ENCODE assay signal across 21 mouse cellular contexts in the genomic region with DNA sequence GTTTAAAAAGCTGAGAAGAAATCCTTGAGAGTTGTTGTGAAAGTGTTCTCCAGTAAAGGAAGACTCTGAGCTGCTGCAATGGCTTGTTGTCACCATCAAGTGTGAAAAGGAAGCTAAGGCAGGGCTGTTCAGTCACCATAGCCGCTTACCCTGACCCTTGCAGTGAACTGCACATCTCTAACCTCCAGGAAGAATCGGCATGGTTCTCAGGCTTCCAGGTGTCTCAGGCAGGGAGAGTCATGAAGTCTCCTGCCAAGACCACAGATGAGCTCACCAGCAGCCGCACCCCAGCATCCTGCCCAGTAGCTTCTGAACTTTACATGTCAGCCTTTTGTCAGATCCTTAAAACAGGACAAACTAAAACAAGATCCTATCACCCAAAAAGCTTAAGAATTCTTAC. TPM values are rescaled to one million over a fixed set of nuclear protein-coding genes. Genes with fewer than 3 reads are reported as not detected.
DNase-seq lines count a peak whose midpoint lies in the region; ATAC-seq and TF ChIP-seq lines count a peak whose summit lies in the region.
"Had no signal": no experiment of that assay in that cellular context is flagged by ENCODE, and none has a peak within 500 bp of the region (broad histone marks: within the 10 kb centered on the region; RNA-seq: fewer than 3 reads in every experiment).

No protein-coding gene starts in this region.

- no peak overlapping the region for H3K4me3 ChIP-seq in heart, adult 2 months
- H3K4me3 ChIP-seq: embryonic facial prominence, embryonic 15.5 days; left cerebral cortex, adult 2 months; midbrain, embryonic 13.5 days; neural tube, embryonic 13.5 days had no signal

- H3K79me2 ChIP-seq in heart, adult 2 months (replicated peaks; ENCODE audit: control insufficient read depth, insufficient read depth, low read length) = no peaks in the 10 kb centered on the region

- intact Hi-C loops in heart, adult 2 months (cut with DNase I) = no loop called here
- intact Hi-C loops in heart, postnatal 36 days (cut with DNase I) = no loop called here

- DNase-seq in heart, adult 2 months = peak; percentile 42 to 46
- DNase-seq in heart, postnatal 36 days = no peak
- DNase-seq in kidney, postnatal 10 days = peak; percentile 33
- DNase-seq in kidney, adult 18-20 months = no peak
- DNase-seq in cerebellum, adult 9-11 months = no peak
- DNase-seq in liver = no peak
- DNase-seq: adrenal gland, postnatal 25 days; cerebellum, adult 11 months; cerebellum, postnatal 14 days; kidney, adult 9 months; kidney, postnatal 36 days; left cerebral cortex, postnatal 4 days; lung, adult 18-20 months had no signal

- peaks cover 14% of the 10 kb centered on the region for H3K4me1 ChIP-seq in heart, adult 2 months (ENCODE audit: control insufficient read depth, insufficient read depth, low read length)
- H3K4me1 ChIP-seq: midbrain, embryonic 13.5 days; neural tube, embryonic 13.5 days had no signal

- TF ChIP-seq CTCF in heart, adult 2 months (IDR thresholded peaks at IDR 0.05) = no peak

- no peak overlapping the region for H3K9ac ChIP-seq in heart, adult 2 months (ENCODE audit: low read depth, low read length)
- H3K9ac ChIP-seq: embryonic facial prominence, embryonic 15.5 days; midbrain, embryonic 13.5 days; neural tube, embryonic 13.5 days had no signal

- H3K27me3 ChIP-seq in heart, adult 2 months (ENCODE audit: control insufficient read depth, insufficient read depth, low read length) = no peaks in the 10 kb centered on the region
- H3K27me3 ChIP-seq: embryonic facial prominence, embryonic 15.5 days; midbrain, embryonic 13.5 days; neural tube, embryonic 13.5 days had no signal

- 15% methylated on average over 3 of the region's 3 CpGs for WGBS in heart, adult 2 months

- H3K36me3 ChIP-seq in heart, adult 2 months (ENCODE audit: control insufficient read depth, insufficient read depth, low read length) = peaks cover 50% of the 10 kb centered on the region
- H3K36me3 ChIP-seq: midbrain, embryonic 13.5 days had no signal

- TF ChIP-seq POLR2A in heart, adult 2 months (IDR thresholded peaks at IDR 0.05; ENCODE audit: insufficient read depth, low read depth, low read length) = no peak

- TF ChIP-seq EP300 in heart, adult 2 months (IDR thresholded peaks at IDR 0.05; ENCODE audit: insufficient read depth, low read depth, low read length) = no peak

- H3K27ac ChIP-seq in heart, adult 2 months = peak overlapping the region; percentile 34
- H3K27ac ChIP-seq: embryonic facial prominence, embryonic 15.5 days; left cerebral cortex, adult 2 months; macrophage; midbrain, embryonic 13.5 days; neural tube, embryonic 13.5 days had no signal

- peak; percentile 50 for ATAC-seq in CD4-positive, CD25-positive, alpha-beta regulatory T cell, adult 4 months
- ATAC-seq in megakaryocyte-erythroid progenitor cell, adult 5-6 weeks (replicated peaks; ENCODE audit: low FRiP score, low TSS enrichment, poor library complexity, severe bottlenecking) = peak; percentile 65
- ATAC-seq: forebrain, embryonic 16.5 days; midbrain, embryonic 13.5 days had no signal

RNA-seq across cellular contexts. Expression of a gene that starts 40.4 kb away (rescaled TPM):
- 10 to 100 TPM; 66.9 to 74.3 TPM for total RNA-seq in heart, adult 2 months (2021)
- polyA plus RNA-seq in heart, adult 2 months (2012; rRNA removed) = 17.6 and 30.2 TPM in 2 replicates
- 10 to 100 TPM; 66.4 to 77.2 TPM for total RNA-seq in heart, postnatal 36 days (2021)
- polyA plus RNA-seq in CD4-positive, CD25-positive, alpha-beta regulatory T cell, adult 4 months (2017; shearing (Covaris generic)) = 10 to 100 TPM; 30.3 to 32.9 TPM
- total RNA-seq in megakaryocyte-erythroid progenitor cell, adult 5-6 weeks (2014; fragmentation: Nextera tagmentation) = 55.3 and 73.6 TPM in 2 replicates
- 135 and 155 TPM in 2 replicates for total RNA-seq in megakaryocyte-erythroid progenitor cell, adult 5-6 weeks (2017)

Comparison
In these comparisons a context has a peak if more than half of its experiments do, and no peak if none do; other contexts are left out.
1. DNase-seq: peak in heart, adult 2 months (2 of 2) and kidney, postnatal 10 days (single experiment); none in heart, postnatal 36 days (0 of 2), kidney, adult 18-20 months (single experiment), cerebellum, adult 9-11 months (single experiment) and liver (single experiment).